Comparison of ENCODE assay signal across 19 mouse cellular contexts in the genomic region with DNA sequence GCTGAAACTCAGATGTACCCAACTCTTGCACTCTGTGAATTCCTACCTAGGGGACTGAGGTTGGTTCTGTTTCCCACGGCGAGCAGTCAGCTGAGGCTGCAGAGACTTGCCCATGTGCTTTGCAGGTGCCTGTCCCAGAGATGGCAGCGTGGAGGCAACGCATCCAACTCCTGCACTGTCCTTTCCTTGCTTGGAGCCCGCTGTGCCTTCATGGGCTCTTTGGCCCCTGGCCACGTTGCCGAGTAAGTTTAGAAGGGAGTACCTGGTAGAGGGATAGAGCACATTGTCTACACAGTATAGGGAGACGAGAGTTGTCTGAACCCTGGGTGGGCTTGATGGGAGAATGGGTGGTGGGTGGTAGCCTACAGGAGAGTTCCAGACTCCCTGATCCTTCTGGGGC. TPM values are rescaled to one million over a fixed set of nuclear protein-coding genes. Genes with fewer than 3 reads are reported as not detected.
"Had no signal": no experiment of that assay in that cellular context is flagged by ENCODE, and none has a peak within 500 bp of the region (broad histone marks: within the 10 kb centered on the region; RNA-seq: fewer than 3 reads in every experiment).

No protein-coding gene starts in this region.

- DNase-seq: layer of hippocampus, postnatal 36 days; lung, postnatal 10 days; retina, postnatal 1 day; right cerebral cortex, postnatal 25 days; thymus, adult 18-20 months; thymus, postnatal 36 days had no signal

- H3K4me2 ChIP-seq: intestine, embryonic 15.5 days; liver, embryonic 11.5 days; lung, embryonic 15.5 days; midbrain, embryonic 13.5 days; neural tube, embryonic 13.5 days had no signal

- H3K27me3 ChIP-seq: intestine, embryonic 15.5 days; lung, embryonic 15.5 days; megakaryocyte, embryonic 14.5 days had no signal

- H3K9me3 ChIP-seq: intestine, embryonic 15.5 days; lung, embryonic 15.5 days; megakaryocyte, embryonic 14.5 days; midbrain, embryonic 10.5 days; midbrain, embryonic 13.5 days; neural tube, embryonic 13.5 days had no signal

- H3K27ac ChIP-seq: intestine, embryonic 15.5 days; kidney, postnatal 0 days; left cerebral cortex, adult 2 months; liver, embryonic 14.5 days; lung, embryonic 15.5 days; midbrain, embryonic 10.5 days; midbrain, embryonic 13.5 days; neural tube, embryonic 13.5 days had no signal

- H3K4me3 ChIP-seq: intestine, embryonic 15.5 days; left cerebral cortex, adult 2 months; lung, embryonic 15.5 days; megakaryocyte, embryonic 14.5 days; midbrain, embryonic 10.5 days; midbrain, embryonic 13.5 days; myocyte; neural tube, embryonic 13.5 days had no signal

- H3K36me3 ChIP-seq: midbrain, embryonic 10.5 days; midbrain, embryonic 13.5 days; neural tube, embryonic 13.5 days had no signal

- H3K9ac ChIP-seq: intestine, embryonic 15.5 days; liver, embryonic 14.5 days; lung, embryonic 15.5 days; midbrain, embryonic 13.5 days; neural tube, embryonic 13.5 days had no signal

- ATAC-seq: intestine, embryonic 15.5 days; midbrain, embryonic 13.5 days; midbrain, embryonic 16.5 days had no signal

RNA-seq across cellular contexts. Expression of gene Cgref1, which starts 20.8 kb away (rescaled TPM):
- total RNA-seq: monocyte, adult 5-6 weeks had no signal
